Mouse (Mus musculus): ENCODE data around the gene Galntl6. TPM values are rescaled to one million over a fixed set of nuclear protein-coding genes. Genes with fewer than 3 reads are reported as not detected.

Galntl6 gene
- polyA plus RNA-seq, 1 experiment from 2014 or later: 4.0 TPM

- no peak for DNase-seq (ENCODE audit: low spot score)
- 28% methylated on average over 2 of the region's 2 CpGs for WGBS
- Histone ChIP-seq H3K4me1 (ENCODE audit: control insufficient read depth, insufficient read depth, low read length) (0 out of 2 replicates have a peak, but pooled peaks cover 2% of the 10 kb centered on the region), H3K4me2 (ENCODE audit: low read length) (no peak overlapping the region), H3K4me3 (ENCODE audit: low read depth, low read length) (no peak overlapping the region), H3K36me3 (ENCODE audit: control insufficient read depth, insufficient read depth, low read length) (no peaks in the 10 kb centered on the region), H3K9ac (ENCODE audit: low read length) (no peak overlapping the region), H3K27ac (ENCODE audit: low read depth, low read length) (no peak overlapping the region), H3K9me3 (replicated peaks; ENCODE audit: control insufficient read depth, low read length) (no peaks in the 10 kb centered on the region), H3K27me3 (replicated peaks; ENCODE audit: control insufficient read depth, insufficient read depth, low read length) (no peaks in the 10 kb centered on the region)
- no peak for ATAC-seq
Observed at GRCm38 (mm10) chr8:58568086-58568485, 344.4 kb downstream of the Galntl6 start.

- Histone ChIP-seq H3K4me3 (ENCODE audit: low read depth, low read length) (no peak overlapping the region), H3K4me1 (ENCODE audit: control insufficient read depth, insufficient read depth, low read length) (0 out of 2 replicates have a peak, but pooled peaks cover 2% of the 10 kb centered on the region), H3K36me3 (ENCODE audit: control insufficient read depth, insufficient read depth, low read length) (no peaks in the 10 kb centered on the region), H3K27me3 (replicated peaks; ENCODE audit: control insufficient read depth, insufficient read depth, low read length) (no peaks in the 10 kb centered on the region), H3K4me2 (ENCODE audit: low read length) (no peak overlapping the region), H3K9me3 (replicated peaks; ENCODE audit: control insufficient read depth, low read length) (no peaks in the 10 kb centered on the region), H3K9ac (ENCODE audit: low read length) (no peak overlapping the region), H3K27ac (ENCODE audit: low read depth, low read length) (no peak overlapping the region)
- ATAC-seq (peak; percentile 69), DNase-seq (ENCODE audit: low spot score) (peak; percentile 83)
- 52% methylated on average over 2 of the region's 2 CpGs for WGBS
Observed at GRCm38 (mm10) chr8:58566115-58566514, 346.3 kb downstream of the Galntl6 start.

- no peak for DNase-seq (ENCODE audit: low spot score)
- Histone ChIP-seq H3K9ac (ENCODE audit: low read length) (no peak overlapping the region), H3K4me3 (ENCODE audit: low read depth, low read length) (no peak overlapping the region), H3K4me1 (ENCODE audit: control insufficient read depth, insufficient read depth, low read length) (no peaks in the 10 kb centered on the region), H3K9me3 (replicated peaks; ENCODE audit: control insufficient read depth, low read length) (no peaks in the 10 kb centered on the region), H3K36me3 (ENCODE audit: control insufficient read depth, insufficient read depth, low read length) (no peaks in the 10 kb centered on the region), H3K4me2 (ENCODE audit: low read length) (no peak overlapping the region), H3K27me3 (replicated peaks; ENCODE audit: control insufficient read depth, insufficient read depth, low read length) (no peaks in the 10 kb centered on the region), H3K27ac (ENCODE audit: low read depth, low read length) (no peak overlapping the region)
- no peak for ATAC-seq
- WGBS: 87% methylated on average over 2 of the region's 2 CpGs
Observed at GRCm38 (mm10) chr8:58535781-58536180, 376.7 kb downstream of the Galntl6 start.

GRCm38 (mm10) chr8:58534631-58535030 lies 377.8 kb downstream of the Galntl6 start:
- Histone ChIP-seq H3K4me2 (ENCODE audit: low read length) (no peak overlapping the region), H3K4me3 (ENCODE audit: low read depth, low read length) (no peak overlapping the region), H3K27me3 (replicated peaks; ENCODE audit: control insufficient read depth, insufficient read depth, low read length) (no peaks in the 10 kb centered on the region), H3K27ac (ENCODE audit: low read depth, low read length) (no peak overlapping the region), H3K9me3 (replicated peaks; ENCODE audit: control insufficient read depth, low read length) (no peaks in the 10 kb centered on the region), H3K36me3 (ENCODE audit: control insufficient read depth, insufficient read depth, low read length) (no peaks in the 10 kb centered on the region), H3K9ac (ENCODE audit: low read length) (no peak overlapping the region), H3K4me1 (ENCODE audit: control insufficient read depth, insufficient read depth, low read length) (no peaks in the 10 kb centered on the region)
- DNase-seq (ENCODE audit: low spot score): no peak
- ATAC-seq: no peak

- no peaks in the 10 kb centered on the region for H3K27me3 ChIP-seq (replicated peaks; ENCODE audit: control insufficient read depth, insufficient read depth, low read length)
- no peaks in the 10 kb centered on the region for H3K36me3 ChIP-seq (ENCODE audit: control insufficient read depth, insufficient read depth, low read length)
- no peak overlapping the region for H3K4me2 ChIP-seq (ENCODE audit: low read length)
- DNase-seq (ENCODE audit: low spot score) (no peak), ATAC-seq (no peak)
- no peak overlapping the region for H3K9ac ChIP-seq (ENCODE audit: low read length)
- H3K9me3 ChIP-seq (replicated peaks; ENCODE audit: control insufficient read depth, low read length): no peaks in the 10 kb centered on the region
- no peak overlapping the region for H3K27ac ChIP-seq (ENCODE audit: low read depth, low read length)
- no peak overlapping the region for H3K4me3 ChIP-seq (ENCODE audit: low read depth, low read length)
- 44% methylated on average over 1 of the region's 1 CpGs for WGBS
- H3K4me1 ChIP-seq (ENCODE audit: control insufficient read depth, insufficient read depth, low read length): no peaks in the 10 kb centered on the region
Observed at GRCm38 (mm10) chr8:58523443-58523842, 389.0 kb downstream of the Galntl6 start.

- DNase-seq (ENCODE audit: low spot score): no peak
- Histone ChIP-seq H3K27ac (ENCODE audit: low read depth, low read length) (no peak overlapping the region), H3K4me1 (ENCODE audit: control insufficient read depth, insufficient read depth, low read length) (no peaks in the 10 kb centered on the region), H3K36me3 (ENCODE audit: control insufficient read depth, insufficient read depth, low read length) (no peaks in the 10 kb centered on the region), H3K4me3 (ENCODE audit: low read depth, low read length) (no peak overlapping the region), H3K4me2 (ENCODE audit: low read length) (no peak overlapping the region), H3K9me3 (replicated peaks; ENCODE audit: control insufficient read depth, low read length) (no peaks in the 10 kb centered on the region), H3K27me3 (replicated peaks; ENCODE audit: control insufficient read depth, insufficient read depth, low read length) (no peaks in the 10 kb centered on the region), H3K9ac (ENCODE audit: low read length) (no peak overlapping the region)
- ATAC-seq: no peak
Observed at GRCm38 (mm10) chr8:58521932-58522331, 390.5 kb downstream of the Galntl6 start.

- Histone ChIP-seq H3K27me3 (replicated peaks; ENCODE audit: control insufficient read depth, insufficient read depth, low read length) (no peaks in the 10 kb centered on the region), H3K27ac (ENCODE audit: low read depth, low read length) (no peak overlapping the region), H3K4me1 (ENCODE audit: control insufficient read depth, insufficient read depth, low read length) (no peaks in the 10 kb centered on the region), H3K36me3 (ENCODE audit: control insufficient read depth, insufficient read depth, low read length) (no peaks in the 10 kb centered on the region), H3K9ac (ENCODE audit: low read length) (no peak overlapping the region), H3K9me3 (replicated peaks; ENCODE audit: control insufficient read depth, low read length) (no peaks in the 10 kb centered on the region), H3K4me2 (ENCODE audit: low read length) (no peak overlapping the region), H3K4me3 (ENCODE audit: low read depth, low read length) (no peak overlapping the region)
- ATAC-seq (no peak), DNase-seq (ENCODE audit: low spot score) (no peak)
Observed at GRCm38 (mm10) chr8:58510516-58510915, 401.9 kb downstream of the Galntl6 start.

- DNase-seq (ENCODE audit: low spot score) (no peak), ATAC-seq (no peak)
- no peaks in the 10 kb centered on the region for H3K9me3 ChIP-seq (replicated peaks; ENCODE audit: control insufficient read depth, low read length)
- H3K4me1 ChIP-seq (ENCODE audit: control insufficient read depth, insufficient read depth, low read length): no peaks in the 10 kb centered on the region
- no peaks in the 10 kb centered on the region for H3K27me3 ChIP-seq (replicated peaks; ENCODE audit: control insufficient read depth, insufficient read depth, low read length)
- H3K9ac ChIP-seq (ENCODE audit: low read length): no peak overlapping the region
- H3K27ac ChIP-seq (ENCODE audit: low read depth, low read length): no peak overlapping the region
- no peak overlapping the region for H3K4me3 ChIP-seq (ENCODE audit: low read depth, low read length)
- WGBS: 67% methylated on average over 1 of the region's 1 CpGs
- H3K4me2 ChIP-seq (ENCODE audit: low read length): no peak overlapping the region
- H3K36me3 ChIP-seq (ENCODE audit: control insufficient read depth, insufficient read depth, low read length): no peaks in the 10 kb centered on the region
Observed at GRCm38 (mm10) chr8:58509051-58509450, 403.4 kb downstream of the Galntl6 start.

- Histone ChIP-seq H3K4me3 (ENCODE audit: low read depth, low read length) (no peak overlapping the region), H3K9me3 (replicated peaks; ENCODE audit: control insufficient read depth, low read length) (no peaks in the 10 kb centered on the region), H3K9ac (ENCODE audit: low read length) (no peak overlapping the region), H3K27ac (ENCODE audit: low read depth, low read length) (no peak overlapping the region), H3K4me1 (ENCODE audit: control insufficient read depth, insufficient read depth, low read length) (no peaks in the 10 kb centered on the region), H3K4me2 (ENCODE audit: low read length) (no peak overlapping the region), H3K36me3 (ENCODE audit: control insufficient read depth, insufficient read depth, low read length) (no peaks in the 10 kb centered on the region), H3K27me3 (replicated peaks; ENCODE audit: control insufficient read depth, insufficient read depth, low read length) (no peaks in the 10 kb centered on the region)
- DNase-seq (ENCODE audit: low spot score): no peak
- ATAC-seq: no peak
- WGBS: 80% methylated on average over 4 of the region's 4 CpGs
Observed at GRCm38 (mm10) chr8:58487099-58487498, 425.3 kb downstream of the Galntl6 start.

Measured in forebrain, embryonic 14.5 days (tissue).